Mouse (Mus musculus): ENCODE measurements around the gene Usp24. TPM values are rescaled to one million over a fixed set of nuclear protein-coding genes. Genes with fewer than 3 reads are reported as not detected.
"Not testable (repeated sequence)": the region's sequence is repeated elsewhere in the genome, so short reads cannot be mapped to it uniquely, and the experiment has no call there.

Gene Usp24
- total and polyA plus RNA-seq, 2 experiments from 2014 or later, result 10.2 to 28.6 TPM

DNA sequence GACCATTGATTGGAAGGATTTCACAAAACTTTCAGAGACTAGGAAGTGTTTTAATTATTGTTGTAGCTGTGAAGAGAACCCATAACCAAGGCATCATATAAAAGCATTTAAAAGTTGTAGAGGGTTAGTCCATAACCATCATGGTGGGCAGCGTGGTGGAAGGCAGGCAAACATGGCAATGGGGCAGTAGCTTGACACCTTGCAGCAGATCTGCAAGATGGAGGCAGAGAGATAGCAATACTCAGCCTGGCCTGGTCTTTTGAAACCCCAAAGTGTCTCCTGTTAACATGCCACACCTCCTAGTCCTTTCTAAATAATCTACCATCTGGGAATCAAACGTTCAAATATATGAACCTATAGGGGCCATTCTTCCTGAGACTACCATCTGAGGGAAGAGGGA is 17.6 kb downstream of the Usp24 start:
- DNase-seq (ENCODE audit: low spot score), result no peak
- Histone ChIP-seq H3K4me1 (ENCODE audit: insufficient read depth, low read length) (no peaks in the 10 kb centered on the region), H3K36me3 (ENCODE audit: insufficient read depth, low read length) (no peaks in the 10 kb centered on the region), H3K9me3 (ENCODE audit: low read length) (no peaks in the 10 kb centered on the region), H3K4me3 (ENCODE audit: low read depth, low read length) (no peak overlapping the region), H3K27me3 (ENCODE audit: insufficient read depth, low read length) (no peaks in the 10 kb centered on the region), H3K4me2 (ENCODE audit: low read depth, low read length, poor library complexity, severe bottlenecking) (no peak overlapping the region), H3K9ac (replicated peaks; ENCODE audit: low read length, poor library complexity, severe bottlenecking) (no peak overlapping the region), H3K27ac (ENCODE audit: low read depth, low read length) (no peak overlapping the region)
- TF ChIP-seq CTCF (IDR thresholded peaks at IDR 0.05), result no peak
- ATAC-seq (ENCODE audit: low FRiP score), result no peak
- WGBS, result 88% methylated on average over 2 of the region's 2 CpGs

GRCm38 (mm10) chr4:106335858-106336257 is 19.8 kb downstream of the Usp24 start:
- TF ChIP-seq CTCF (IDR thresholded peaks at IDR 0.05), result no peak
- Histone ChIP-seq H3K27me3 (ENCODE audit: insufficient read depth, low read length) (no peaks in the 10 kb centered on the region), H3K4me1 (ENCODE audit: insufficient read depth, low read length) (no peaks in the 10 kb centered on the region), H3K9ac (replicated peaks; ENCODE audit: low read length, poor library complexity, severe bottlenecking) (no peak overlapping the region), H3K4me2 (ENCODE audit: low read depth, low read length, poor library complexity, severe bottlenecking) (no peak overlapping the region), H3K36me3 (ENCODE audit: insufficient read depth, low read length) (no peaks in the 10 kb centered on the region), H3K27ac (ENCODE audit: low read depth, low read length) (no peak overlapping the region), H3K4me3 (ENCODE audit: low read depth, low read length) (no peak overlapping the region), H3K9me3 (ENCODE audit: low read length) (no peaks in the 10 kb centered on the region)
- DNase-seq (ENCODE audit: low spot score) (no peak), ATAC-seq (ENCODE audit: low FRiP score) (no peak)
- WGBS, result 92% methylated on average over 1 of the region's 1 CpGs

DNA sequence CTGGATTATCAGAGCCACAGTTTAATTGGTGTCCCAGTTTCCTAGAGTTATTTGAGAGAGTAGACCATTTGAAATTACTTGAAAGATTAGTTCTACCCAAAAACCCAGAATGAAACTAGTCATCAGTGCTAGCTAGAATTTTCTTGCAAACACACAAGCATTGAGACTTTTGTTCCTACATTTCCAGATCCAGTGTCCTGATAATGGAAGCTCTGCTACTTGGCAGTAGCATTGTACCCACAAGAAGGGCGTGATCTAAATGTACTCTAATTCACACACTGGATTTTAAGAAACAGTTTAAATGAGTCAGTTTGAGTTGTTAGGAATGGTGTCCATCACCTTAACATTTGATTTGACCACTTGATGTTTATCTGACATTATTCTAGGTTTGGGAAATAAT is 31.7 kb downstream of the Usp24 start:
- DNase-seq (ENCODE audit: low spot score) (no peak), ATAC-seq (ENCODE audit: low FRiP score) (no peak)
- 100% methylated on average over 1 of the region's 1 CpGs for WGBS
- Histone ChIP-seq H3K4me3 (ENCODE audit: low read depth, low read length) (no peak overlapping the region), H3K4me1 (ENCODE audit: insufficient read depth, low read length) (no peaks in the 10 kb centered on the region), H3K9ac (replicated peaks; ENCODE audit: low read length, poor library complexity, severe bottlenecking) (no peak overlapping the region), H3K36me3 (ENCODE audit: insufficient read depth, low read length) (peaks cover 21% of the 10 kb centered on the region; the same call in 1 of the 2 replicates), H3K27ac (ENCODE audit: low read depth, low read length) (no peak overlapping the region), H3K4me2 (ENCODE audit: low read depth, low read length, poor library complexity, severe bottlenecking) (no peak overlapping the region), H3K9me3 (ENCODE audit: low read length) (no peaks in the 10 kb centered on the region), H3K27me3 (ENCODE audit: insufficient read depth, low read length) (no peaks in the 10 kb centered on the region)
- TF ChIP-seq CTCF (IDR thresholded peaks at IDR 0.05), result no peak

- H3K4me1 ChIP-seq (ENCODE audit: insufficient read depth, low read length); H3K4me3 ChIP-seq (ENCODE audit: low read depth, low read length); H3K9ac ChIP-seq (replicated peaks; ENCODE audit: low read length, poor library complexity, severe bottlenecking); H3K4me2 ChIP-seq (ENCODE audit: low read depth, low read length, poor library complexity, severe bottlenecking); H3K27ac ChIP-seq (ENCODE audit: low read depth, low read length); H3K27me3 ChIP-seq (ENCODE audit: insufficient read depth, low read length); DNase-seq (ENCODE audit: low spot score); H3K9me3 ChIP-seq (ENCODE audit: low read length); ATAC-seq (ENCODE audit: low FRiP score): not testable (repeated sequence)
- 96% methylated on average over 2 of the region's 2 CpGs for WGBS
- peaks cover 31% of the 10 kb centered on the region; the same call in 1 of the 2 replicates for H3K36me3 ChIP-seq (ENCODE audit: insufficient read depth, low read length)
These were observed 39.0 kb downstream of the Usp24 start for GRCm38 (mm10) chr4:106355025-106355424.

DNA sequence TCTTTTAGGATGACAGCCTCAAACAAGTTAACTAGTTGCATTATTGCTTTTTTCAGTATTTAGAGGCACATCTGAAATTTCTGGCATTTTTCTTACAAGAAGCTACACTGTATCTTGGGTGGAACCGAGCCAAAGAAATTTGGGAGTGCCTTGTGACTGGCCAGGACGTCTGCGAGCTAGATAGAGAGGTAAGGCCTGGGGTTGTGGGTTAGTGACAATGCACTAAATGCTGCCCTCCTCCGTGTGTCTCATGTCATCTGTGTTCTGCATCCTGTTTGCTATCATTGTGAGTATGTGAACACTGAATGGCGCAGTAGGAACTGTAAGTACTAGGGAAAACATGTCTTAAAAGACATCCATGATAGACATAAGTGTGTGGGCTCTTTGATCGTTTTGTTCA is 54.0 kb downstream of the Usp24 start:
- Histone ChIP-seq H3K4me1 (ENCODE audit: insufficient read depth, low read length) (no peaks in the 10 kb centered on the region), H3K9ac (replicated peaks; ENCODE audit: low read length, poor library complexity, severe bottlenecking) (no peak overlapping the region), H3K27ac (ENCODE audit: low read depth, low read length) (no peak overlapping the region), H3K9me3 (ENCODE audit: low read length) (no peaks in the 10 kb centered on the region), H3K4me3 (ENCODE audit: low read depth, low read length) (no peak overlapping the region), H3K27me3 (ENCODE audit: insufficient read depth, low read length) (no peaks in the 10 kb centered on the region), H3K36me3 (ENCODE audit: insufficient read depth, low read length) (peaks cover 42% of the 10 kb centered on the region), H3K4me2 (ENCODE audit: low read depth, low read length, poor library complexity, severe bottlenecking) (no peak overlapping the region)
- no peak for DNase-seq (ENCODE audit: low spot score)
- TF ChIP-seq CTCF (IDR thresholded peaks at IDR 0.05), result no peak
- no peak for ATAC-seq (ENCODE audit: low FRiP score)
- WGBS, result 94% methylated on average over 6 of the region's 6 CpGs

DNA sequence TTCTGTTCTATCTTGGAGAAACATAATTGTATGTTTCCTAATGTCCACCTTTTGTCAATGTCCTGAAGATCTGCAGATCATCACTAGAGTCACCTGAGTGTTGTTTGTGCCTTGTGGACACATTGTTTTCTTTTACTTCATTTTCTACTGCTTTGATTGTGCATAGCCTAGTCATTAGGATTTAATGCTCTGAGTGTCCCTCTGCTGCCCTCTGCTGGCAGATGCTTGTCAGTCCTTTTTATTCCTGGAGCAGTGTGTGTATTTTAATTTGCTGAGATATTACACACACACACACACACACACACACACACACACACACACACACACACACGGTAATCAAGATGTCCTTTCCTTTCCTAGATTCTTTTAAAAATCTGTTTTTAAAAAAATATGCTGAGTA is 59.8 kb downstream of the Usp24 start:
- Histone ChIP-seq H3K4me3 (ENCODE audit: low read depth, low read length) (no peak overlapping the region), H3K4me2 (ENCODE audit: low read depth, low read length, poor library complexity, severe bottlenecking) (no peak overlapping the region), H3K9me3 (ENCODE audit: low read length) (no peaks in the 10 kb centered on the region), H3K36me3 (ENCODE audit: insufficient read depth, low read length) (peaks cover 42% of the 10 kb centered on the region), H3K4me1 (ENCODE audit: insufficient read depth, low read length) (no peaks in the 10 kb centered on the region), H3K27me3 (ENCODE audit: insufficient read depth, low read length) (no peaks in the 10 kb centered on the region), H3K9ac (replicated peaks; ENCODE audit: low read length, poor library complexity, severe bottlenecking) (no peak overlapping the region), H3K27ac (ENCODE audit: low read depth, low read length) (no peak overlapping the region)
- ATAC-seq (ENCODE audit: low FRiP score), result no peak
- WGBS, result 40% methylated on average over 1 of the region's 1 CpGs
- peak; percentile 92 for DNase-seq (ENCODE audit: low spot score)
- peak; percentile 96 for TF ChIP-seq CTCF (IDR thresholded peaks at IDR 0.05)
